Mouse (Mus musculus) cerebellum, postnatal 10 days (tissue): ENCODE measurements around the gene Wdr1.
A peak's percentile ranks its signal among the peaks of the same experiment; 100 is the strongest.
"Not testable (repeated sequence)": the region's sequence is repeated elsewhere in the genome, so short reads cannot be mapped to it uniquely, and the experiment has no call there.

Source experiments
- DNase-seq, 2 experiments: peaks; one replicate each; pipeline ENCODE4 v3.0.0; 2021; ENCODE audit warnings: mixed read lengths in 2 of 2

The Wdr1 gene

DNA sequence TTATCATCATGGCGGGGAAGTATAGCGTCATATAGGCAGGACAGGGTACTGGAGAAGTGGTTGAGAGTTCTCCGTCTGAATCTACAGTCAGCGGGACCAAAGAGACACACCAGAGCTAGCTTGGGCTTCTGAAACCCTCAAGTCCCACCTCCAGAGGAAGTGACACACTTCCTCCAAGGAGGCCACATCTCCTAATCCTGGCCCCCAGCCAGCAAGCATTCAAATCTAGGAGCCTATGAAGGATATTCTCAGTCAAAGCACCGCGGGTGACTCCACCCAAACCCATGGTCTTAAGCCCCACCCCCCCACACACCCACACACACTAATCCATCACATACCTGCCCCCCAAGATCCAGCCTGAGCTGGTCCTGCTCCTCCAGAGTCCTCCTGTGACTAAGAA is 69.1 kb downstream of the Wdr1 start:
- no peak for DNase-seq

DNA sequence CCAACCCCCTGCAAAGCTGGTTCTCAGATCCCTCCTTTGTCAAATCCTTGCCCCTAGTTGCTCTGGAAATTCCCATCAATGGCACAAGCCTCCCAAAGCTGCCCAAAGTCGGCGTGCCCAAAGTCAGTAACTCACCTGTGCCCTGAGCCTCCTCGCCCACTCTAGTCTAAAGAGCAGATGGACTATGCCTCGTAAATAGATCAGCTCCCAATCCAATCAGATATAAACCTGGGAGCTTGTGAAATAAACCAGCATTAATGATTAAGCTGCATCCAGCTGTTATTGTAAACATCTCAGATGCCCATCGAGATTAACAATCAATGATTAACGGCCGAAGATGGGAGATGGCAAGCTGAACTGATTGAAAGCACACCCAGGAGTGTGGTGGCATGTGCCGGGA is 71.3 kb downstream of the Wdr1 start:
- no peak for DNase-seq

DNA sequence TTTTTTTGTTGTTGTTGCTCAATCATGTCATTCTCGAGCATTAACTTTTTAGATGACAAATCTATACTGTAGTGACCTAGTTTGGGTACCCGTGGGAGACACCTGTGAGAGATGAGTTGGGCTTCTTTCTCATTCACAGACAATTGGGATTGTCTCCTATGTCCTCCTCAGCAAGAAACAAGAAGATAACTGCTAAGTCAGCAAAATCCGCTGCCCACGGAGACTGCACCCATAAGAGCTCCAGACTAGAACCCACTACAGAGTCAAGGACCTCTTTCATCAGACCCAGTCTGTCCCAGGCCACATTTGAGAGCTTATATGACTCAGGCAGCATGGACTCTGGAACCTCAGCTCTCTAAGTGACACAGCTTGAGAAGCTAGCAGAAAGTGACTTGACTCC is 73.3 kb downstream of the Wdr1 start:
- DNase-seq, result no peak

DNA sequence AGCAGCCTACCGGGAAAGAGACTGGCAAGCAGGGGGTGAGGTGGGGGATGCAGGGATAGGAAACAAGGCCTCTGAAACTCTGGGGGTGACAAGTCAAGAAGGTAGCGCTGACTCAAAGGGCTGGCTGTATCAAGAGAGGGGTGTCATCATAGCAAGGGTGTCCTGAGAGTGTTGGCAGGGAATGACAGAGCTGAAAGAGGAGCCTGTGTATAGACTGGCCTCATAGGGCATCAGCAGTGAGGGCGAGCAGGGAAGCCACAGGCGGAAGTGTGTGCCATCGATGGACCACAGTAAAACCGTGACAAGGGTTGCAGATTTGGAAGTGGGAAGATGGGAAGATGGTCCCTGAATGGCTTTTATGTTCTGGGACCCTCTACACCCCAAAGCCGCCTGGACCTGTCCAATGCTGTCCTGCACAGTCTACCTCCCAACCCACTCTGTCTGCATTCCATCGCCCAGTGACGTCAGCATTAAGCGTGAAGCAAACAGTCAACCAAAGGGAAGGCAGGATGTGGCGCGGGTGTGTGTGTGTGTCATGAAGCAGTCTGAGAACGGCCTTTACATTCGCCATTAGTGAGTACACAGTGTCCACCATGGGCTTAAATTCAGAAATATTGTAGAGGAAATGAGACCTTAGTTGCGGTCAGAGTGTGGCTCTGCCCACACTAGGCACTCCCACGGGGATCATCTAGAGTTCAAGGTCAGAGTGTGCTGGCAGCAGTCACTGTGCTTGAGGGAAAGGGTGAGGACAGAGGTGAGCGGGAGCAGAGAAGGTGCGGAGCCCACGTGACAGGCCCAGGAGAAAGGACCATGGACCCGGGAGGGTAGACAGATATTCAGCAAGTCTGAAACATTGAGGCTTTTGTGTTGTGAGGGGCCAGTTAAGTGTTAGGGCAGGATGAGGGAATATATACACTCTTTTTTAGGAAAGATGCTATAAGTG is 74.1 kb downstream of the Wdr1 start:
- DNase-seq, result no peak

DNA sequence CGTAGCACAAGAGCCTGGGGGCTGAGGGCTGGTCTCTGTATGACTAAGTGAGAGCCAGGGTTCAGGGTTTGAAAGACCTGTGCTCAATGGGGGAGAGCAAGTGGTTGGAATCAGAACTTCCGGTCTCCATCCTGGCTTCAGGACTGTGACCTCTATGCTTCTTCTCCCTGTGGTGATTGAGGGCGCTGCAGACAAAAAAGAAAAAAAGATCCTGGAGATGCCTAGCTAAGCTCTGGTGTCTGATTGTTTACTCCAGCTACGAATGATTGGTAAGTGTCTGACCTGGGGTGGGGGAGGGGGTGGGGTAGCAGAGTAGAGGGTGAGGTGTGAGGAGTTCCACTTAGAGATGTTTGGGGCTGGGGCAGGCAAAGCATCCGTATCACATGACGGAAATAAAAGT is 75.0 kb downstream of the Wdr1 start:
- no peak for DNase-seq

DNA sequence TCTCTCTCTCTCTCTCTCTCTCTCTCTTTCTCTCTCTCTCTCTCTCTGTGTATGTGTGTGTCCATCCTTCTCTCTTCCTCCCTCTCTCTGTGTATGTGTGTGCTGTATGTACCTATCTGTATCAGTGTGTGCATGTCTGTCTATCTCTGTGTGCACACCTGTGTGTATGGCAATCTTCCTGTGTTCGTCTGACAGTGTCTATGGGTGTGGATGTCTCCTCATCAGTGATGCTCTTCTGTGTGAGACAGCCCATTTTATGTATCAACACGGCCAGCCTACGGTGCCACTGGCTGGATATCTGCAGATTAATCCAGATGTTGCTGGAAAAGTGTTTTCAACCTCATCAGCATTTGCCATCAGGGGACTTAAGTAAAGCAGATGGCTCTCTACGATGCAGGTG is 75.8 kb downstream of the Wdr1 start:
- DNase-seq, result no peak

DNA sequence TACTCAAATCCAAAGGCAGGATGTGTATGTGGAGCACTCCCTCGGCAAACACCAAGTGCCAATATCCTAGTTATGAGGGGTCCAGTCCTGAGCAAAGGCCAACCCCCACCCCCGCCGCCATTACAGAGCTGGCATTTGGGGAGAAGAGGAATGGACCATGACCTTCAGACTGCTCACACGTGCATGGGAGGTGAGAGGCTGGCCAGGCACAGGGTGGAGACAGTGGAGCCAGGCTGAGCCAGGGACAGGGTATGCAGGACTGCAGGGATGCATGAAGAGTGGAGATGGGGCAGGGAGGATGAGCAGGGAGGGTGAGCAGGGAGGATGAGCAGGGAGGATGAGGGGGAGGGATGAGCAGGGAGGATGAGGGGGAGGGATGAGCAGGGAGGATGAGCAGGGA is 77.1 kb downstream of the Wdr1 start:
- no peak for DNase-seq

DNA sequence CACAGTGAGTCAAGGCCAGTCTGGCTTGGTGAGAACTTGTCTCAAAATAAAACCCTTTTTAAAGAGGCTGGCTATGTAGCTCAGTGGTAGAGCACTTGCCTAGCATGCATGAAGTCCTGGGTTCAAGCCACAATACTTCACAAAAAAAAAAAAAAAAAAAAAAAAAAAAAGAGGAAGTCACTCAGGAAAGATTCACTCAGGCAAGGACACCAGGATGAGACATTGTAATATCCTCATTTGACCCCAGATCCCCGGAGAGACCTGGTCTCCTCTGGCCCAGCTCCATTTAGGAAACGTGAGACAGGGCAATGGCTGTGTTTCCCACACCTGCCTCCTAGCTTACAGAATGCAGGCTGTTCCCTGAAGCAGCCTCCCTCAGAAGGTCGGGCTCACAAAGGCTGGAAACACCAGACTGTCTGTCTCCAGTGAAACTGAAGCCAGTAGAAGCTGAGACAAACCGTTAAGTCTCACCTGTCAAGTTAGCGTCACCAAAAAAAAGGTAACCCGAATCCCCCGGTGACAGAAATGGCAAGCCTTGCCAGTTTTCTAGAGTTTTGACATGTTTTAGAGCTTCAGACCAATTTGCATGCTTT is 79.4 kb downstream of the Wdr1 start:
- no peak for DNase-seq

DNA sequence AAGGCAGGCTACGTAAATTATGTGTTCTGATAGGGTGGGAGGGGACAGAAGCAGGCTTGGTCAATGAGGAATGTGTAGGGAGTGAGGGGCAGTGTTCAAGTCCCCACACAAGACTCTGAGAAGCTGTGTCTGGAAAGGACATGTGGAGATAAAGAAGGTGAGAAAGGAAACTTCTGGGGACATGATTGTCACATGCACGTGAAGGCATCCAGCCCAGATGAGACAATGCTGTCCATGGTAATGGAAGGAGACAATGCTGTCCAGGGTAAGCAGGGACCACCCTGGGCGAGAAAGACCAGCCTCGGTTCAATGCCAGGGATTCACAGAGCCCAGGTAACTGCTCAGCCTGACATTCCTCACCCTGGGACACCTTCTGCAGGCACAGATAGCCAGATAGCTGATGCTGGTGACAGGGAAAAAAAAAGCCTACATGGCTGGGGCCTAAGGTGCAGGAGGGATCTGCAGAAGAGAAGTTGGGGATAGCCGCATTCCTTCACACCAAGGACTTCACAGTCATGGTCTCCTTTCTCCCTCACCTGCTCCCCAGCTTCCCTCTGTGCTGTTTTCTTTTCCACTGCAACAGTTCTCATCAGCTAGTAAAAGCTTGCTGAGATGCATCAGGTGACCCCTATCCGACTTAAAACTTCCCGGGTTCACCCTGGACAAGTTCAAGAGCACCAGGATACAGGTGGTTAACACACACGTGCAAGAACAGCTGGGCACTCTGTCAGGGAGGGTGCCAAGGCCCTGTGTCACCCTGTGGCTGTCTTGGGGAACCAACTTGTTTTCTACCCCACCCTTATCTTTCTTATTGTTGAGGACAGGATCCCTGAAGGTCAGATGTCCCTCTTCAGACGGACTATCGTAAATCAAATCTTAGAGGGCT is 82.0 kb downstream of the Wdr1 start:
- DNase-seq, result no peak

DNA sequence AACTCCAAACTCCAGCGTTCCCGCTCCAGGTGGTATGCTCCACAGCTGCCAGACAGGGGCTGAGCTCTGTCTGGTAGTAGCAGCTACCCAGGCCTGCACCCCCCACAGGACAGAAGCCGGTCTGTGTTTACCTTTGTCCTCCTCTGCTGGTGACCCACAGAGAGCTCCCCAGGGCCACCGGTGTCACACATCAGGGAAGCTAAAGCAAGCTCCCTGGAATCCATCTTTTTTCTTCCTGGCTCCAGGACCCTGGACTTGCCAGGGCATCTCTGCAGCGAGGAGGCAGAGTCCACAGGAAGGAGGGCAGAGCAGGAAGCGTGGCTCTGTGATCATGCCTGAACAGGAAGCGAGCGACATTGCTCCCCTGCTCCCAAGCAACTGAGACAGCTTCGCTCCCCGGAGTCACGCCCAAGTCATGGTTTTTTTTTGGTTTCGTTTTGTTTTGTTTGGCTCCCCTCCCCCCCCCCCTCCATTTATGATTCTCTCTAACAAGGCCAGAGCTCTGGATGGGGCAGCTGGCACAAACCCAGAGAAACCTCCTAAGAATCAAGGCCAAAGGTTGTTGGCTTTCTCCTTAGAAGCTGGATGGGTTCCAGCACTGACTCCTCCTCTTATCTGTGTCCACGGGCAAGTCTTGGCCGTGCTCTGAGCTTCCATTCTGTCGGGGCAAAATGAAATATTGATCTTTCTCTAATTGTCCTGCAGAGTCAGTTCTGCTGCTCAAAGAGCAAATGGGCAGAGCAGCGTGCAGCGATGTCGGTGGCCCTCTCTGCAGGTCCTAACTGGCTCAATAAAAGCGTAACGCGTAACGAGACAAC is 82.9 kb downstream of the Wdr1 start:
- DNase-seq, result peak; percentile 71 to 76

DNA sequence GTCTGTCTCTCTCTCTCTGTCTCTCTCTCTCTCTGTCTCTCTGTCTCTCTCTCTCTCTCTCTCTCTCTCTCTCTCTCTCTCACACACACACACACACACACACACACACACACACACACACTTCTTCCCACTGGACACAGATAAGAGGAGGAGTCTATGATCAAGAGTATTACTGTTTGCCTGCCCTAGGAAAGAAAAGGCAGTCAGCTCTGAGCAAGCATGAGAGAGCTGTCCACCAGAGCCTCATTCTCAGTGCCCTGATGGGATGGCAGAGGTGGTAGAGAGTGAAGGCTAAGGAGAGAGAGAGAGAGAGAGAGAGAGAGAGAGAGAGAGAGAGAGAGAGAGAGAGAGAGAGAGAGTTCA is 83.5 kb downstream of the Wdr1 start:
- not testable (repeated sequence) for DNase-seq

DNA sequence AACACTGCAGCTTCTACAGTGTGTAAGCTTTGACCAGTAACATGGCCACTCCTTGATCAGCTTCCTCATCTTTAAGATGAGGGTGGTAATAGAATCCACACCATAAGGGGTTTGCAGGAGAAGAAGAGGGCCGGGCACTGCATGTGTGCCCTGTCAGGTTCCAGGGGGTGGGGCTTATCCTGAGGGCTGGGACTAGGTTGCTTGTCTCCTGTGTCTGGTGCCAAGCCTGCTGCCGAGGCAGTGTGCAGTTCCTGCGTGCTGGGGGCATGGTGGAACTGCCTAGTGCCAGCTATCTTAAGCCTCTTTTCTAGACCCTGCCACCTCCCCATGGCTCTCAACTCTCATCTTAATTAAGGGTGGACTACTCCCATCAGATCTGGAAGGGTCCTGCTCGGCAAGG is 84.0 kb downstream of the Wdr1 start:
- peak; percentile 75 to 77 for DNase-seq

DNA sequence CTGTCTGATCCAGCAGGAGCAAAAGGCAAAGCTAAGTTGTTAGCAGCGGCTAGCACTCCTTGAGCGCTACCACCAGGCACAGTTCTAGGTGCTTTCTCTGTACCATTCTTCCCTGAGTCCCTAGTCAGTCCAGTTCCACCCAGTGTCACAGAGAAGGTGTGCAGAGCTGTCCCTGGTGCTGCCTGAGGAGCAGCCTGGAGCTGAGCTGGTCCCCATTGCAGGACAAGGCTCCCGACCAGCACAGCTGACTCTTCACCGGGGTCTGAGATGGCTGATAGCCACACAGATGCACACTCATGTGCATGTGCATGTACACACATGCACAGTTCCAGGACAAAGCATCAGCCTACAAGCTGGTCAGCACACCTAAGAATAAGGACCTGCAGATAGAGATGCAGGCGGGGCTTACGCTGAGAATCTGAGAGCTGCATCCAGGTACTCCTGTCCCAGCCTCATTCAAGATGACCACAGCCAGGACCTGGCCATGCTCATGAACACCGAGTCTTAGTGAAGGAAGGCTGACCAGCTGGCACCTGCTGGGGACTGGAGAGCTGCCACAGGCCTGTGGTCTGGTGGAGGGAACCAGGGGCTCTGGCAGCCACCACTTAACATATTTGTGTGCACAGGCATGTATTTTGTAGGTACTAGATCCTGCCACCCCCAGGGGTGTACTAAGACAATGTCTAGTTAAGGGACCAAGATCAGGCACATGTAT is 85.1 kb downstream of the Wdr1 start:
- DNase-seq, result peak; percentile 90 to 94

DNA sequence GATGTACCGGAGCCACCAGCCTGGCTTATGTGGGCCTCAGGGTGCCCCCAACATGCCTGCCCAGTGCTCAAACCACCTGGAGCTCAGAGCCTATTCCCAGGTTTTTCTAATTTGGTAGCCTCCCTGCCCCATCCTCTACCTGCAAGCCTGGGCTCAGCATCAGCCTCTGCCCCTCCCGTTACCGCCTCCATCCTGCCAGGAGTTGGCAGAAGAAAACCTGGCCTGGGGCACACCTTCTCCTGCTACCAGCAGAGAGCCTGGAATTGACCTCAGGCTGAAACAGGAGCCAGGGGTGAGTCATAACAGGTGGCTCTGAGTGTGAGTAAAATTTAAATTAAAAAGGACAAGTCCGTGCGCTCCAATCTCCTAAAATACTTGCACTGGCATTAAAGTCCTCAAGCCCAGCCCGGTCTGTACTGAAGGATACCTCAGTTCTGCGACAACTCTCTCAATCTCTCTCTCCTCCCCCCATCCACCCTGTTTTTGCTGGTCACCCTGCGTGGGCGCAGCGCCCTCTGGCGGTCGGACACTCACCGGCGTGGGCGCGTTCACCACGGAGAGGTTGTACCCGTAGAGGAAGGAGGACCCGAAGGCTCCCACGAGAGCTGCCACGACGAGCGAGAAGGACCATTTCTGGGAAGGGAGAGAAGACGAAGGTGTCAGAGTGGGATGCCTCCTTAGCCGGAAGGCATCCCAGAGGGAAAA is 86.0 kb downstream of the Wdr1 start:
- peak; percentile 90 to 94 for DNase-seq
